Mouse (Mus musculus) hindbrain, embryonic 16.5 days (tissue): ENCODE results near the gene Mbtps1. TPM values are rescaled to one million over a fixed set of nuclear protein-coding genes. Genes with fewer than 3 reads are reported as not detected.

Source experiments
- ATAC-seq: fragments of 200-750 bp; cut with Nextera tagmentation; 2 replicates; pipeline ENCODE4 v1.8.0; 2017; ENCODE audit warnings: moderate TSS enrichment, moderate library complexity
- H3K27ac ChIP-seq: fragments of 300-500 bp; sonication (generic); 2 replicates; pipeline ENCODE4 v1.5.1; 2014; ENCODE audit warnings: low read depth, mild to moderate bottlenecking, control low read depth, low read length, moderate library complexity
- H3K27me3 ChIP-seq: fragments of 300-500 bp; sonication (generic); replicated peaks from 2 replicates; pipeline ENCODE4 v1.6.1; 2014; ENCODE audit warnings: low read length; ENCODE audit not compliant: control insufficient read depth, insufficient read depth
- H3K36me3 ChIP-seq: fragments of 300-500 bp; sonication (generic); 2 replicates; pipeline ENCODE4 v1.6.1; 2014; ENCODE audit warnings: mild to moderate bottlenecking, low read length, moderate library complexity, mixed read lengths; ENCODE audit not compliant: control insufficient read depth, insufficient read depth
- H3K4me1 ChIP-seq: fragments of 300-500 bp; sonication (generic); 2 replicates; pipeline ENCODE4 v1.6.1; 2014; ENCODE audit warnings: low read depth, low read length; ENCODE audit not compliant: control insufficient read depth, insufficient read depth
- H3K4me2 ChIP-seq: fragments of 300-500 bp; sonication (generic); 2 replicates; pipeline ENCODE4 v1.6.1; 2014; ENCODE audit warnings: mild to moderate bottlenecking, low read length, control low read depth, moderate library complexity
- H3K4me3 ChIP-seq: fragments of 300-500 bp; sonication (generic); 2 replicates; pipeline ENCODE4 v1.5.1; 2014; ENCODE audit warnings: mild to moderate bottlenecking, low read length, control low read depth, moderate library complexity
- H3K9ac ChIP-seq: fragments of 300-500 bp; sonication (generic); 2 replicates; pipeline ENCODE4 v1.6.1; 2014; ENCODE audit warnings: low read depth, mild to moderate bottlenecking, control low read depth, low read length, moderate library complexity
- H3K9me3 ChIP-seq: fragments of 300-500 bp; sonication (generic); 2 replicates; pipeline ENCODE4 v1.6.1; 2014; ENCODE audit warnings: mild to moderate bottlenecking, low read length, moderate library complexity; ENCODE audit not compliant: control insufficient read depth
- WGBS: fragments of 180-500 bp; shearing (Covaris S2); extraction: QIAGEN DNeasy Blood & Tissue Kit; methylation state at CpG from one replicate; pipeline ENCODE4 v1.1.7; 2014; 5-methylcytosine and 5-hydroxymethylcytosine counted together
- polyA plus RNA-seq: library from polyadenylated mRNA; unstranded; fragments of >200 nt; fragmentation: Nextera tagmentation; extraction: Ambion mirVana; gene quantifications from 2 replicates; pipeline ENCODE4 v1.2.1, GENCODE M21; 2015

The Mbtps1 gene
- polyA plus RNA-seq, 1 experiment from 2014 or later = 46.3 TPM

- H3K27me3 ChIP-seq = no peaks in the 10 kb centered on the region
- no peak overlapping the region for H3K4me2 ChIP-seq
- ATAC-seq = no peak
- WGBS = 84% methylated on average over 9 of the region's 9 CpGs
- H3K9ac ChIP-seq = no peak overlapping the region
- no peaks in the 10 kb centered on the region for H3K9me3 ChIP-seq
- H3K4me3 ChIP-seq = no peak overlapping the region
- no peaks in the 10 kb centered on the region; the same call in 1 of the 2 replicates for H3K4me1 ChIP-seq
- H3K36me3 ChIP-seq = peaks cover 25% of the 10 kb centered on the region
- H3K27ac ChIP-seq = no peak overlapping the region
These were observed 9.7 kb upstream of the Mbtps1 start for GRCm38 (mm10) chr8:119568251-119568650.

GRCm38 (mm10) chr8:119566367-119566766 is 7.8 kb upstream of the Mbtps1 start:
- Histone ChIP-seq H3K27me3 (no peaks in the 10 kb centered on the region), H3K4me1 (no peaks in the 10 kb centered on the region), H3K27ac (no peak overlapping the region), H3K9me3 (no peaks in the 10 kb centered on the region), H3K9ac (no peak overlapping the region), H3K4me2 (no peak overlapping the region), H3K36me3 (peaks cover 34% of the 10 kb centered on the region), H3K4me3 (no peak overlapping the region)
- no peak for ATAC-seq
- 75% methylated on average over 11 of the region's 11 CpGs for WGBS

DNA sequence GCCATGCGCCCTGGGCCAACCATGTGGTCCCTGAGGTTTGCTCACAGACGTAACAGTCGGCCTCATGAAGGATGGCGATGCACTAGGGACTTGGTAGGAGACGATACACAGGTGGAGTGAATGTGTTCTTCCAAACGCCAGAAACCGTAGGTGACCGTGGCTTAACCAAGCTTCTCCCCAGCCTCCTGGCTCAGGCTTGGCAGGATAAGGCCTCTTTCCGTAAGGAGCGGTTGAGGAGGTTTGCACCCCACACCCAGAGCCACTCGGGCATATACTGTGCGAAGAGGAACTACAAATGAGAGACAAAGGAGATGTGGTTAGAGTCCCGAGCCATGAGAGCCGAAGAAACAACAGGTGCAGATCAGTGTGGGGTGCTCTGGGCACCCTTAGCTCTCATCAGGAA is 5.3 kb upstream of the Mbtps1 start:
- ATAC-seq = no peak
- H3K36me3 ChIP-seq = peaks cover 34% of the 10 kb centered on the region
- no peak overlapping the region for H3K27ac ChIP-seq
- no peak overlapping the region for H3K9ac ChIP-seq
- H3K27me3 ChIP-seq = no peaks in the 10 kb centered on the region
- peaks cover 5% of the 10 kb centered on the region; the same call in 1 of the 2 replicates for H3K4me1 ChIP-seq
- no peak overlapping the region for H3K4me2 ChIP-seq
- no peaks in the 10 kb centered on the region for H3K9me3 ChIP-seq
- WGBS = 95% methylated on average over 14 of the region's 14 CpGs
- no peak overlapping the region for H3K4me3 ChIP-seq

GRCm38 (mm10) chr8:119559402-119559720 is 826 bp upstream of the Mbtps1 start:
- Histone ChIP-seq H3K4me3 (no peak overlapping the region), H3K36me3 (peaks cover 16% of the 10 kb centered on the region), H3K9ac (peak overlapping the region; percentile 68), H3K9me3 (no peaks in the 10 kb centered on the region), H3K27me3 (no peaks in the 10 kb centered on the region), H3K27ac (peak overlapping the region; percentile 79), H3K4me2 (peak overlapping the region; percentile 81; the same call in 1 of the 2 replicates), H3K4me1 (peaks cover 25% of the 10 kb centered on the region)
- WGBS = 96% methylated on average over 6 of the region's 6 CpGs
- ATAC-seq = peak; percentile 4; the same call in 1 of the 2 replicates

GRCm38 (mm10) chr8:119557821-119558602 is 523 bp downstream of the Mbtps1 start:
- no peaks in the 10 kb centered on the region for H3K27me3 ChIP-seq
- peak; percentile 92 for ATAC-seq
- H3K4me2 ChIP-seq = peak overlapping the region; percentile 73
- H3K9ac ChIP-seq = peak overlapping the region; percentile 89
- peaks cover 8% of the 10 kb centered on the region; the same call in 1 of the 2 replicates for H3K36me3 ChIP-seq
- H3K27ac ChIP-seq = peak overlapping the region; percentile 96
- WGBS = under 1% methylated on average over 49 of the region's 55 CpGs
- no peaks in the 10 kb centered on the region for H3K9me3 ChIP-seq
- H3K4me3 ChIP-seq = peak overlapping the region; percentile 85
- H3K4me1 ChIP-seq = peaks cover 25% of the 10 kb centered on the region

DNA sequence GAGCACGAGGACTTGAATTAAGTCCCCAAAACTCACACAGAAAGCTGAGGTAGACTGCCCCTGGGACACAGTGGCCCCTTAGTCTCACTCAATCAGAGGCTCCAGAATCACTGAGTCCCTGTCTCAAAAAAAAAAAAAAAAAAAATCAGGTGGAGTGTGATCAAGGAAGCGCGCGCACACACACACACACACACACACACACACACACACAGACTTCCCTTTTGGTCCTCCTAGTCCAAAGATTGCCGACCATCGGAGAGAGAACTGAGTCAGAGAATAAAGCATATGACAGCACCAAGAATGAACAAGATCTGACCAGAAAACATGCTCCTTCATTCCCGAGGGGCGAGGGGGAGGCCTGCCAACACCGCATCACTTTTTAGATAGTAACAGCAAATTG is 1.4 kb downstream of the Mbtps1 start:
- H3K27ac ChIP-seq = no peak overlapping the region
- no peaks in the 10 kb centered on the region for H3K9me3 ChIP-seq
- H3K4me2 ChIP-seq = peak overlapping the region; percentile 73
- peaks cover 25% of the 10 kb centered on the region for H3K4me1 ChIP-seq
- WGBS = 87% methylated on average over 9 of the region's 9 CpGs
- H3K9ac ChIP-seq = peak overlapping the region; percentile 89
- H3K36me3 ChIP-seq = no peaks in the 10 kb centered on the region
- peak overlapping the region; percentile 85 for H3K4me3 ChIP-seq
- H3K27me3 ChIP-seq = no peaks in the 10 kb centered on the region
- ATAC-seq = no peak

DNA sequence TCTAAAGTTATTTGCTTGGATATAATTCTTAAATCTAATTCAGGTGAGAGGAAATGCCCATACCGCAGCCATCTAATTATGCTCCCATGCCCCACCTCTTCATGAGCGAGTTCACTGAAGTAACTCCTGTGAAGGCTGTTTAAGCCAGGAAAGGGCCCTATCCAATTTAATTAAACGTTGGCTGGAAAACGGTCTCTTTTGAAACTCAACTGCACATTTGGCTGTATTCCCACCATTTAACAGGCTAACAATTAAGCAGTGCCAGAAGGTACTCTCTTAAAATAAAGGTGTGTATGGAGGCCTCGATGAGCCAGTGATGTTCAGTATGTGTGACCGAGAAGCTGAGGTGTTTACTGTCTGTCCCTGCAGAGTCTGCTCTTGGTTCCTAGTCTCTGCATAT is 2.7 kb downstream of the Mbtps1 start:
- ATAC-seq = no peak
- Histone ChIP-seq H3K27me3 (no peaks in the 10 kb centered on the region), H3K27ac (no peak overlapping the region), H3K4me3 (no peak overlapping the region), H3K36me3 (no peaks in the 10 kb centered on the region), H3K4me2 (no peak overlapping the region), H3K4me1 (peaks cover 25% of the 10 kb centered on the region), H3K9ac (no peak overlapping the region), H3K9me3 (no peaks in the 10 kb centered on the region)
- 68% methylated on average over 6 of the region's 6 CpGs for WGBS

DNA sequence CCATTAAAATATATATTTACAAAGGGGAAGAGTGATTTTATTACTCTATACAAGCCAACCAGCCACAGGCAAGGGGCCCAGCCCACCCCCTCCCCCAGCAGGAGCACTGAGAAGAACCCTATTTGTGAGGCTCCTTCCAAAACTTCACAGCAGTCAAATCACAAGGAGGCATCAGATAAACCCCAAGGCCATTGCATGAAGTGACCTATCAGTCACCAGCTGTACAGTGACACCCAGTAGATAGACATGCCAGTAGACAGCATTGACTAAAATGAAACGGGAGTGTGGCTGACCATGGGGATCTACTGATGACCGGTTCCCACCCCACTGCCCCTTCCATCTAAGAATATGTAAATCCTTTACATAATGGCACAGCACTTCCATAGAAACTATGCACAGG is 5.6 kb downstream of the Mbtps1 start:
- 79% methylated on average over 2 of the region's 2 CpGs for WGBS
- Histone ChIP-seq H3K4me2 (no peak overlapping the region), H3K27me3 (no peaks in the 10 kb centered on the region), H3K4me3 (no peak overlapping the region), H3K27ac (no peak overlapping the region), H3K9me3 (no peaks in the 10 kb centered on the region), H3K36me3 (no peaks in the 10 kb centered on the region), H3K9ac (no peak overlapping the region), H3K4me1 (peaks cover 20% of the 10 kb centered on the region)
- ATAC-seq = no peak

DNA sequence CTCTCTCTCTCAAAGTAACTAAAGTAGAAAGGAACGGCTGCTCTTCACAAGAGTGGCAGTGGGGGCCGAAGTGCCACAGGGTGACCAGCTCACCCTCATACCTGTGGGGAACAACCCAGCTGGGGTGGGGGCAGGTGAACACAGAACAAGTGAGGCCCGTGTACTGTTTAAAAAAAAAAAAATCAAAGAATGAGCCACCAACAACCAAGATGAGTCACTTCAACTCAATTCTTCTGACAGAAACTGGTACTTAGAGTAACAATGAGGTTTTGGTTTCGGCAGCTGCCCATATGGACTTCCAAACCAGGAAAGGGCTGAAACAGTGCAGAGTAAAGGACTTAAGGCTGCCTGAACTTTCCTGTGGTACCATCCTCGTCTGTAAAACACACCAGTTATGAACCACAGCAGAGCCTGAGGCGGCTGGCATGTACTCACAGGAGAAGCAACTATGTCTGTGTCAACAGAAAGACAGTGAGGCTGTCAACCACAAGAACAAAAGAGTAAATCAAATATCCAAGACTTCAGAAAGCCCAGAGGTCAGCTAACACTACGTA is 9.9 kb downstream of the Mbtps1 start:
- no peak for ATAC-seq
- Histone ChIP-seq H3K4me1 (no peaks in the 10 kb centered on the region), H3K36me3 (0 out of 2 replicates have a peak, but pooled peaks cover 3% of the 10 kb centered on the region), H3K4me3 (no peak overlapping the region), H3K9me3 (no peaks in the 10 kb centered on the region), H3K4me2 (no peak overlapping the region), H3K27me3 (no peaks in the 10 kb centered on the region), H3K9ac (no peak overlapping the region), H3K27ac (no peak overlapping the region)
- WGBS = 84% methylated on average over 7 of the region's 7 CpGs
